Mouse (Mus musculus): ENCODE measurements around the gene Tlr2. TPM values are rescaled to one million over a fixed set of nuclear protein-coding genes. Genes with fewer than 3 reads are reported as not detected.
"Not testable (repeated sequence)": the region's sequence is repeated elsewhere in the genome, so short reads cannot be mapped to it uniquely, and the experiment has no call there.

The Tlr2 gene
- under 1 TPM; 0.12 to 0.70 (median 0.37) TPM for total RNA-seq (2022)

DNA sequence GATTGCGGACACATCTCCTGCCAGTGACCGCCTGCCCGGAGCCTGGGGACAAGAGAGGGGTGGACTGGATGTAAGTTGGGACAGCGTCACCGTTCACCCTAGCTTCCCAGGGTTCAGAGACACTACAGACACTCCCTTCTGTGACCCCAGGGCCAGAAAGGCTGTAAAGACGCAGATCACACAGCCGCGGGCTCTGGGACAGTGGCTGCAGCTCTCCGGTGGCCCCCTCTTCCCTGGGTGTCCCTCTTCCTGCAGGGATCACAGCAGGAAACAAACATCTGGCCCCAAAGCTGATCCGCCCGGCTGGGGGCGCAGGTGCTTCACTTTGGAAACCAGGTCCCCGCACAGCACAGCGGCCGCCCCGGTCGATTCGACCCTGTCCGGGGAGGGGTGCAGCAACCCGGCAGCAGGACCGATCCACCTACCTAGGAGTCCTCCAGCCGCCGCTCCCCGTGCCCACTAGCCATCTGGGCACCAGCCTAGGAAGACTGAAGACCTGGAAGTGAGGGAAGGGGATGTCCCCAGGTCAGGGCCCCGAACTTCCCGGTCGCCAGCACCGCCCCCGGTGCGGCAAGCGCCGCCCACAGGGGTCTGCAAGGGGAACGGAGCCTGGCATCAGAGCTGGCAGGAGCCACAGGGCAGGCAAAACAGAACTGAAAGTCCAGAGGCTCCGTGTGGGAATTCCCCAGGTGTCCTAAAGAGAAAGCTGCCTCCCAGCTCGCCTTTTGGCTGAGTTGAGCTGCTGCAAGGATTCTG lies at the start of gene Tlr2:
Gene Tlr2, minus strand, starts transcription at position 673 of the 756 bp plus-strand sequence.
- peak; percentile 71 to 72 for DNase-seq (ENCODE audit: low spot score in 2 of 2)

DNA sequence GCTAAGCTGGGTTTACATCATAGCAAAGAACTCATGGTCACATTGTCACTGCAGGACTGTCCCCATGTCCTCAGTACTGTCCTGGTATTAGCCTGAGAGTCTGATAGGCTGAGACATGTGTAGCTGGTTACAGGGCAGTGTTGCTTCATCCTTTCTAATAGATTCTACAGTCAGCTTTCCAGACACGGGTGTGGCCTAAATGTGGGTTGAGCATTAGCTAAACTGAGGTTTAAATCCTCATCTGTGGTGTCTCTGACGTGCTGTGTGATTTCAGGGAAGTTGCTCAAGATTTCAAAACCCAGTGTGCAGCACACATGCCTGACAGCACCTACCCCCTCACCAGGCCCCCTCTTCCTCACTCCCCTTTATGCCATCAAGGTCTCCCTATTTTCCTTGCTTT lies 43.6 kb upstream of the Tlr2 start:
- DNase-seq (ENCODE audit: low spot score in 2 of 2), result no peak

DNA sequence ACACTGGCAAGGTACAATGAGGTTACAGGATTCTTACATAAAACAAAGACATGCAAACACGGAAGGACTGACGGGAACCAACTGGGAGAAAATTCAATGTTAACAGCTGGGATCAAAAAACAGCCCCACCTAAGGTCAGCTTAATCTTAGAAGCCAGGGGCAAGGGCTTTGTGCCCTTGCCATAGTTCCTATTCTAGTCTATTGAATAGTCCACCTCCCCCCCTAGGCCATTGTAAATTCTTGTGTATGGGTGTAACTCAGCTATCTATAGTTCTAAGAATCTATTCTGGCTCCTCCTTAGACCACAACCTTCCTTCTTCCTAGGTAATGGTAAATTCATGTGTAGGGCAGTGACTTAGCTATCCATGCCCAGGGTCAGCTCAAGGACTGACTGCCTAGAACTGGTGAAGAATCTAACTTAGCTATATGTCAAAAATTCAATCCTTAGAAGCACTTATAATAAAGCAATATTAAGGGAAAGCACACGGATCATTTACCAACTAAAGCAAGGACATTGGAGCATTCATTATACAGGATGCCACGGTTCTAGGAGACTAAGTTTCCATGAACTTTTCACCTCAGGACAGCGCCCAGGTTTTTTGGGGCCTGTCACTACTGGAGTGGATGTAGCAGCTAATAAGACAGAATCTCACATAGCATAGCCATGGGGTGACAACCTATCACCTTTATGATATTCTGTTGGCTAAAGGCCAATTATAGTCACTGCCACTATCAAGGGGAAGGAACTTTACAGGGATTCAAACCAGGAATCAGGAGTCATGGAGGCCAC lies 37.9 kb upstream of the Tlr2 start:
- not testable (repeated sequence) for DNase-seq (ENCODE audit: low spot score in 2 of 2)

DNA sequence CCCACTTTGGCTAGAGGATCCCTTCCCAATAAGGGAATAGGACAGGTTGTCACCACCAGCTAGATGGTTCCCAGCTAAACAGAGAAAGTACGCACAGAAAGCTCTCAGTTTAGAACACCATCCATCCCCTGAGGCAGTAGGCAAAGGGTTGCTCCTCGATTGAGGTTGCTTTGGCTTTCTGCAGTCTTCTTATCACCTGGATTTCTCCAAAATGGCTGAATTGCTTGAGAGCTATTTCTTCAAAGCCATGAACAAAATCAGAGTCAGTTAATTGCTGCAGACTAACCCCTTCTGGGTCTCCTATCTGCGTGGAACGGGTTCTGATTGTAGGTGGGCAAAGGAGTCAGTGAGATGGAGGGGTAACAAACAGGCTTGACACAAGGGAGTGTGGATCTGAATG lies 37.2 kb upstream of the Tlr2 start:
- DNase-seq (ENCODE audit: low spot score in 2 of 2), result no peak

DNA sequence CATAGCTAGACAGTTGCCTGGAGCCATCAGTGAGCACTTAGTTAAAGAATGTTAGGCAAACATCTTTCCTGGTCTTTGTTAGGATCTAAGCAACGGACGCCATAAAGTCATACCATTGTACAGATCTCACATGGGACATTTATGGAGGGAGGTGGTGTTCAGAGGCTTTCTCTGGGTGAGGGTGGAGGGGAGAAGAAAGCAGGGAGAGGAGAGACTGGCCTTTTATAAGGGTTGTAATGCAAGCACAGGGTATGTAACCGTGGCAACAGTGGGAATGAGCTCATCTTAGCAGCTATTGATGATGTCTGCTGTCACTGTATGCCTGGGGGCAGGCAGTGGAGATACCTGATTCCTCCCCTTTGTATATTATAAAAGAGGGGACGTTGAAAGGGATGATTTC lies 34.7 kb upstream of the Tlr2 start:
- no peak for DNase-seq (ENCODE audit: low spot score in 2 of 2)

DNA sequence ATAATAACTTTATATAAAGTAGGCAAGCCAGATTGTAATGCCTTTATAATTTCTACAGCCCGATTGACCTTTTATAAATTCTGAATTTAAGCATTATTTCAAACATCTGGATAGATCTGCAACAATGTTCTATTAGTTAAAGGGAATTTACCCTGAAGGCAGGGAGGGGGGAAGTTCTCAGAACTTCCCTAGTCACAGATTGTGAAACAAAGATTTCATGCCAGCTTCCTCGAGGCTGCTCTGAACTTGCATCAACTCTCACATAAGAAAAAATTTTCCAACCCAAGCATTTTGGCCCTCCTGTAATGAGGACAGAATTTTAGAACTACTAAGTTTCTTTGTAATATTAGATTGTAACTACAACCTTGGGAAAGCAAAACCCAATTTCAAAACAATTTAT lies 33.5 kb upstream of the Tlr2 start:
- not testable (repeated sequence) for DNase-seq (ENCODE audit: low spot score in 2 of 2)

DNA sequence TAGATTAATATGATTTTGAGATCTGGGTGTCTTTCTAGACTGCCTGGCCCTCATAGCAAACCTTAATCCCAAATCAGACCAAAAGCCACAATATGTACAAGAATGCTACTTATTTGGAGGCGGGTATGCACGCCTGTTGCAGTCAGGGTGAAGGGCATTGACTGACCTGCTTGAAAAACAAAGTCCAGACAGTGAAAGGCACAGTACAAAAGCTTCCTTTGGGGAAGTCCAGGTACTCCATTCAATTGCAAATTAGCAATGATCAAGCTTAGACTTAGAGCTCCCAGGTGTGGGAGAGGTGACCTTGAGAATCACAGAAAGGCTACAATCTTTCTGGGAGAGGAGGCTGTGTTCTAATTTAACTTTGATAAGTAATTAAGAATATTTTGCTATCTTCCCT lies 31.3 kb upstream of the Tlr2 start:
- DNase-seq (ENCODE audit: low spot score in 2 of 2), result not testable (repeated sequence)

DNA sequence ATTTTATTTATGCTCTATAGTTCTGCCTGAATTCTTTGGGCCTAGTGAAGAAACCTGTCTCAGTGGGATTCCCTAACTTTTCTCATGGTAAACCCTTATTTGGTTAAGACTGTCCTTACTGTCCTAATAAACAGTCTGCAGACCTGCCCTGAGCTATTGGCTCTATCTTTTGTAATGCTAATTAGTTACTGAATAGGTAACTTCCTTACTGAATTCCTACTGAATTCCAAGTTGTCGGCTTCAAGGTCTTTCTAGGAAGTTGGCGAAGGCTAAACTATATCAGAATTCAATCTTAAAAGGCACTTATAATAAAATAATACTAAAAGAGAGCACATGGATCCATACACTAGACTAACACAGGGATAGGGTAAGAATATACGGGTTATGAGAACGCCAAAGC lies 30.4 kb upstream of the Tlr2 start:
- DNase-seq (ENCODE audit: low spot score in 2 of 2), result not testable (repeated sequence)

DNA sequence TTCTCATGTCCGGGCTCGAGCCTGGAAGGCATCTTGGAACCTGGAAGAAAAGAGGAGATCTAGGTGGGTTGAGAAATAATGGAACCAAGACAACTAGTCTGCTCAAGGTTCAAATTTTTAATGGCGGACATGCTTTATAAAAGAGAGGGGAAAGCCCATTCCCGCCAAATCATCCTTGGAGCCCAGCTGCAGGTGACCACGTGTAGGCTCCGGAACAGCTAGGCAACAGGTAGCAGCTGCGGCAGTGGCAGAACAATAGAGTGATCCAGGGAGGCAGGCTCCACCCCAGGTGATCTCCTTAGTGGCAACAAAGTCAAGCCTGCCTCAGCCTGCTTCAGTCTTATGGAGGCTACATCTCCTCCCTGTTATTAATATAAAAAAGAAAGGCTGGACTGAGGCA lies 30.0 kb upstream of the Tlr2 start:
- not testable (repeated sequence) for DNase-seq (ENCODE audit: low spot score in 2 of 2)

DNA sequence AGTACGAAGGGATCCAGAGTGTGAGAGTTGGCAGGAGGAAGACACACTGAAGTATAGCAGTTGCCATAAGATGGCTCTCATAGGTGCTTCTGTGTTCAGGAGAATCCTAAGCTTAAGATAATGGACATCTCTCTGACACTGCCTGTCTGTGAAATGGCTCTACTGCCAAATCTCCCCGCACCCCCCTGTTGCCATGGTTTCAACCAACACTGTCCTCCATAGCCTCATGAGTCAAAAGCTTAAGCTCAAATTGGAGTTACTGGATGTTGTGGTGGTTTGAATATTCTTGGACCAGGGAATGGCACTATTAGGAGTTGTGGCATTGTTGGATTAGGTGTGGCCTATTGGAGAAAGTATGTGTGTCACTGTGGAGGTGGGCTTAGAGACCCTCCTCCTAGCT lies 28.2 kb upstream of the Tlr2 start:
- no peak for DNase-seq (ENCODE audit: low spot score in 2 of 2)

DNA sequence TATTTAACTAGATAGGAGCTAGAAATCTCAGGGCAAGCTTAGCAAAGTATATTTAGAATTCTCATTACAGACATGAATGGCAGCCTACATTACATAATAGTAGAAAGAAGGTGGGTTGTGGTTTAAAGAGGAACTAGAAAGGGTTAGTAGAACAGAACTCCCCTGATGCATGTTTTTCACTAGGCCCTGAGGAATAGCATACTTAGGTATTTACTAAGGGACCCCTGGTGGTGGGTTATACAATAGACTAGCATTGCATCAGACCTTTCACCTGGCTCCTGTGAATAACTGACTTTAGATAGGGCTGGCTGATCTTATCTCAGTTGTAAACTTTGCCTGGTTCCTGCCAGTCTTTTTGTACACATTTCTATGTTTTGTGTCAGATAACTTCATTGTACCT lies 25.5 kb upstream of the Tlr2 start:
- DNase-seq (ENCODE audit: low spot score in 2 of 2), result not testable (repeated sequence)

DNA sequence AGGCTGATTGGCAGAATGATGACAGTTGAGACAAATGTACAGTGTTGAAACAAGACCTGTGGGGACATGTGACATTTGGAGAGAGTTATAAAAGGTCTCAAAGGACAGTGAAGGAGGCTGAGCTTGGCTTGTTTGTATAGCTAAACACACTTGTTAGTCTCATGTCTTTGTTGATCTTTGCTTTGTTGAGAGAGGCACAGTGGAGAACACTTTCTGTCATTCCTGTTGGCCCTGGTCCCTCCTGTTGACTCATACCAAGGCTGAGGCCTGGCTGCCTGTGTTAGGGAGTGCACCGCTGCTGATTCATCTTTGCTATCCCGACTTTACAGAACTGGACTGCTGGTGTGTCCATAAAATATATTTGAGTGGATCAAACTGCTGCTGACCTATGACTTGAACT lies 23.6 kb upstream of the Tlr2 start:
- DNase-seq (ENCODE audit: low spot score in 2 of 2), result peak; percentile 6 to 21

DNA sequence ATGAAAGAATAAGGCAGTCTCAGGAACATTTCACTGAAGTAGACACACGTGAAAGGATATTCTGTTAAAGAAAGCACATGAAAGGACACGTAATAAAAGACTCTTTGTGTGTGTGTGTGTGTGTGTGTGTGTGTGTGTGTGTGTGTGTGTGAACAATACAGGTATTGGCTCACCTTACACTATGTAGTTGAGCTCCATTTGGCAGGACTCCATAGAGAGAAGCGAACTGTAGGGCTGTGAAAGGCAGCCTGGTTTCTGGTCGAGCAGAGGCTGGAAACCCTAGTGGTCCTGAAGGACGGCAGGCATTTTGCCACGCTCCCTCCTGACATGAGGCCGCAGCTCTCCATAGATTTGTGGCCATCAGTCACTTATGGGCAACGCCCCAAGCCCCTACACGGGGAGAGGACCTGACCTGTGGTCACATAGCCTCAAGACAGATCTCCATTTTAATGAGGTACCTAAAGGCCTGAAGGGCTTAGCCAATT lies 22.5 kb upstream of the Tlr2 start:
- DNase-seq (ENCODE audit: low spot score in 2 of 2), result no peak

DNA sequence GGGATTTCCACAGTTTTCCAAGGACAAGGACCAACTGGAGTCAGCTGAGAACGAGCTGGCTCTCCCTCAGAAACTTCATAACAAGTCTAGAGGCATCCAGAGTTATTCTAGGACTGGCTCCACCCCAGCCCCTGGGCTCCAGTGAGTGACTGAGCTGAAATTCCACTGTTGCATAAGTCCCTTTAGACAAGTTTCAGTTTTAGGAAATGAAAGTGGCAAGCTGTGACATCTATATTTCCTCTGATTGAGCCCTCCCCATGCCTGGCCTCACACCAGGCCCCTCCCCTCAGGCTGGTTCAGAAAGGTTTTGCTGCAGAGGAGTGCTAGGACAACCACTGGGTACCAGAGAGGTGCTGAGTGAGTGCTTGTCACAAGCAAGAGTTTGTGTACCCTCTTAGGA lies 21.4 kb upstream of the Tlr2 start:
- peak; percentile 87 to 91 for DNase-seq (ENCODE audit: low spot score in 2 of 2)

DNA sequence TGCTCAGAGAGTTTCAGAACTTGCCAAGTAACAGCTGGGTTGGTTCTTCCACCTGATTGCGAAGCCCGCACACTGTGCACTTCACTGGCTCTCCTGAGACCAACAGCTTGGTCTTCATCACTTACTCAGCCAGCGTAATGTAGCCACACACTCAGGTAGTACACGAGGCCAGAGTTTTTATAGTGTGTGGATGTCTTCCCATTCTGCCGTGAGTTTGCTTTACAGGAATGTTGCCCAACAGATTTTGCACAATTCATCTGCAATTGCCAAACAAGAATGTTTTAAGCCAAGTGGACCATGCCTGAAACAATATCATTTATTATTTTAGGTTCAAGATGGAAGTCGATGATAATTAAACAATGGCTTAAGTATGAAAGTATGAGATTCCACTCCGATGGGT lies 18.0 kb upstream of the Tlr2 start:
- DNase-seq (ENCODE audit: low spot score in 2 of 2), result no peak

DNA sequence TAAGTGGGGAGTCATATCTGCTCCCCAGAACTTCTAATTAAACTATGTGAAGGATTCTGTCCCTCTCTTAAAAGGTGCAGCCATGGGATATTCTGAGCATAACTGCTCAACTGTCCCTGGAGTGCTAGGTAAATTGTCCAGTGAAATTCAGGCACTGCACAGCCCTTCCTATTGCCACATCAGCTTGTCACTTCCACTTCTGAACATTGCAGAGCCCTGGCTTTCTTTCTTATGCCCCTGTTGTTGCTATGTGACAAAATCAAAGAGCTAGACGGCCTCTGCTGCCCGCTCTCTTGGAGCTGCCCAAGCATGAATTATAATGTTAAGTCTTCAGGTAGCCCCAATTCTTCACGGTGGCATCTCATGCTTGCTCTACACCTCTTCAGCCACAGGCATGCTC lies 17.5 kb upstream of the Tlr2 start:
- no peak for DNase-seq (ENCODE audit: low spot score in 2 of 2)

DNA sequence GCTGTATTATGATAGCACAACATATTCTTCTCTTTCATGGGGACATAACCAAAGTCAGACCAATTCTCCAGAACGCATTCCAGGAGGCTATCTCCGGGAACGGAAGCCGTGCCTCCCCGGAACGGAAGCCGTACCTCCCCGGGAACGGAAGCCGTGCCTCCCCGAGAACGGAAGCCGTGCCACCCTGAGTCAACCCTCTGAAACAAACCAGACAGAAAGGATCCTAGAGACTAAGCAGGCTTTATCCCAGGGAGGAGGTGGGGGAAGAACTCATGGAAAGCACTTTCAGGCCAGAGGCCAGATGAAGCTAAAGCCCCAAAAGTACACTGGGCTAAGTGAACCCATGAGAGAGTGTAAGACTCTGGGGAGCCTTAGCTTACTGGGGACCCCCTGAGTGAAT lies 16.1 kb upstream of the Tlr2 start:
- no peak for DNase-seq (ENCODE audit: low spot score in 2 of 2)

DNA sequence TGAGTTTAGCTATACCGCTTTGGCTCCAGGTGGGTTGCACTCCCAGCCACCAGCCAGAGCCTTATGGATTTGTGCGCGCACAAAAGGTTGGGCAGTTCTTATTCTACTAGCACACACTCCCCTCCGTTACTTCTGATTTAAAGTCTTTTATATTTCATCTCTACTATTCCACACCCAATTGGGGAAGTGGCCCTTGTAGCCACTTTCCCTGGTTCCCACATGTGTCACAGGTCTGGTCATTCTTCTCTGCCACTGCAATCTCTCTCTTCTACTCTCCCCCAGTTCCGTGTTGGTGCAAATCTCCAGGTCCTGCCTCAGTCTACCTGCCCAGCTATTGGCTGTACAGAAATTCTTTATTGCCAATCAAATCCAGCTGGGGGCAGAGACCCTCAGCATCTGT lies 14.1 kb upstream of the Tlr2 start:
- DNase-seq (ENCODE audit: low spot score in 2 of 2), result no peak

DNA sequence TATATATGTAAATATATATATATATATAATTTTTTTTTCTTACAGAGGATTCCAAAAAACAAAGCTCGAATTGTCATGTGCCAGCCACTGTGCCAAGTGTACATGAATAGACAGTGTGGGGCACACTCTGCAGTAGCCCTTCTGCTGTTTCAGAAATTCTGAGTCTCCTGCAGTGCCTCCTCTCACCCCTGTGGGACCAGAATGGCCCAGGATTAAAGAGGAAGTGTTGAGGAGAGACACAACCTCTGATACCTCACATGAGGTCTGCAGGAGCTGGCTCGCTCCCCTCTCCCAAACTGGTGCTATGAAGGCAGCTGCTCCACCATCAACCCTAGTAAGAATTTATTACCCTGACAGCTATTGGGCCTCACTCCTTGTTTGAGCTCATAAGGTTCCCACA lies 7.8 kb upstream of the Tlr2 start:
- no peak for DNase-seq (ENCODE audit: low spot score in 2 of 2)

DNA sequence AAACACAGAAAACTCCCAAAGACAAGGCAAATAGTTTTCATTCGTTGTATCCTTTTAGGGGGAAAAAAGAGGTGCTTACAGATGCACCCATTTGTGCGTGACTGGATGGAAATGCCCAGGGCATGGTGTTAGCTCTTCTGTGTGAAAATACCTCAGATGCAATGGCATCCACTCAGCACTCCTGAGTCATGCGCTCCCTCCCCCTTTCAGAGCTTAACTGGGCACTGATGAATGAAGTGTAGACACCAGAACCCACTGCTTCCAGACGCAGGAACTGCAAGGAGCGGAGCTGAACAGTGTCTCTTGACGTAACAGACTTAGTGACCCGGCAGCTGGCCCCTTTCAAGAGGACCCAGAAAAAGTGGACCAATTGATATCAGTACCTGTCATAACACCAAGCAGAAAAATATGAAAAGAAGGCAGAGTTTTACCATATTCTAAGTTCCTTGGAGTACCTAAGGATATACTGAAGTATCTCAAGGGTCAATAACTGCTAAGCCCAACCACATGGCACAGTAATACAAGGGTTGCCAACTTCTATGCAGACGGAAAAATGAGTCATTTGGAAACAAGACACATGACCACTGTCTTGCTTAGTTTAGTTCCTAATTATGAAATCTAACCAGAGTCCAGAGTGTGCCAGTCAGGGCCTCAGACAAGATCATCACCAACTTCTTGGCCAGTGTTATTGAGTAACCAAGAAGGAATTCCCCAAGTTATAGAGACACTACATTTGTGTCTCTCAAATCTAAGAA lies 3.4 kb upstream of the Tlr2 start:
- no peak for DNase-seq (ENCODE audit: low spot score in 2 of 2)

DNA sequence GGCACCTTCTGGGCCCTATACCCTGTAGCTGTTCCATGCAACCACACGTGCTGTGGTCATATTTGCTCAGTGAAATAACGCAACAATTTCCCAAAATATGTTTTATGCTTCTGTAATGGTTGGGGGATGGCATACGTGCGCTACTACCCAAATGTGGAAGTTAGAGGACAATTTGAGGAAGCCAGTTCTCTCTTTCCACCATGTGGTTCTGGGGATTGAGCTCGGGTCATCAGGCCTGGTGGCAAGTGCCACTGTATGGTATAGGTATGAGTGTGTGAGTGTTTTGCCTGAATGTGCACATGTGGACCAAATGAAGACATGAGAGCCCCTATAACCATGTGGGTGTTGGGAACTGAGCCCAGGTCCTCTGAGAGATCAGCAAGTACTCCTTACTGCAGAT lies 2.1 kb downstream of the Tlr2 start:
- DNase-seq (ENCODE audit: low spot score in 2 of 2), result no peak

DNA sequence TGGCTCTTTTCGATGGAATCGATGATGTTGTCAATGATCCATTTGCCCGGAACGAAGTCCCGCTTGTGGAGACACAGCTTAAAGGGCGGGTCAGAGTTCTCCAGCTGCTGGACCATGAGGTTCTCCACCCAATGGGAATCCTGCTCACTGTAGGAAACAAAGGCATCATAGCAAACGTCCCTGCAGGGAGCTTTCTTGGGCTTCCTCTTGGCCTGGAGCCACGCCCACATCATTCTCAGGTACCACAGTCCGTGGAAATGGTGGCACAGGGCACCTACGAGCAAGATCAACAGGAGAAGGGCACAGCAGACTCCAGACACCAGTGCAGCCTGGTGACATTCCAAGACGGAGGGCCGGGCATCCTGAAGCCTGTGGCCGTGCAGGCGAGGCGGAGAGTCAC lies 4.9 kb downstream of the Tlr2 start:
- no peak for DNase-seq (ENCODE audit: low spot score in 2 of 2)
